Mouse (Mus musculus) heart, postnatal 0 days (tissue): ENCODE results near the gene Ccdc84. TPM values are rescaled to one million over a fixed set of nuclear protein-coding genes. Genes with fewer than 3 reads are reported as not detected.
"Not testable (repeated sequence)": the region's sequence is repeated elsewhere in the genome, so short reads cannot be mapped to it uniquely, and the experiment has no call there.

Source experiments
- ATAC-seq: fragments of 200-750 bp; cut with Nextera tagmentation; 2 replicates; pipeline ENCODE4 v1.8.0; 2017; ENCODE audit warnings: low read depth, moderate number of reproducible peaks, moderate library complexity; ENCODE audit not compliant: insufficient read depth
- DNase-seq: peaks from one replicate; pipeline ENCODE4 v3.0.0-alpha.2; 2016; ENCODE audit warnings: low spot score
- H3K27ac ChIP-seq: fragments of 300-500 bp; sonication (generic); 2 replicates; pipeline ENCODE4 v1.5.1; 2014; ENCODE audit warnings: low read depth, mild to moderate bottlenecking
- H3K27me3 ChIP-seq: fragments of 300-500 bp; sonication (generic); 2 replicates; pipeline ENCODE4 v1.6.1; 2014; ENCODE audit warnings: low read length, mixed read lengths; ENCODE audit not compliant: control insufficient read depth, insufficient read depth
- H3K36me3 ChIP-seq: fragments of 300-500 bp; sonication (generic); replicated peaks from 2 replicates; pipeline ENCODE4 v1.6.1; 2014; ENCODE audit warnings: low read length, mixed read lengths; ENCODE audit not compliant: control insufficient read depth, insufficient read depth
- H3K4me1 ChIP-seq: fragments of 300-500 bp; sonication (generic); 2 replicates; pipeline ENCODE4 v1.6.1; 2014; ENCODE audit warnings: antibody characterized with exemption; ENCODE audit not compliant: control insufficient read depth, insufficient read depth
- H3K4me2 ChIP-seq: fragments of 300-500 bp; sonication (generic); 2 replicates; pipeline ENCODE4 v1.6.1; 2014; ENCODE audit warnings: low read depth, mild to moderate bottlenecking, low read length, moderate library complexity
- H3K4me3 ChIP-seq: fragments of 300-500 bp; sonication (generic); 2 replicates; pipeline ENCODE4 v1.5.1; 2014; ENCODE audit warnings: low read depth, low read length
- H3K9ac ChIP-seq: fragments of 300-500 bp; sonication (generic); replicated peaks from 2 replicates; pipeline ENCODE4 v1.6.1; 2014; ENCODE audit warnings: low read depth, low read length, mixed read lengths
- H3K9me3 ChIP-seq: fragments of 300-500 bp; sonication (generic); replicated peaks from 2 replicates; pipeline ENCODE4 v1.6.1; 2016; ENCODE audit warnings: low read length; ENCODE audit not compliant: control insufficient read depth
- CTCF ChIP-seq: IDR thresholded peaks from 2 replicates; pipeline ENCODE4 v1.5.1; 2016; ENCODE audit warnings: antibody characterized with exemption, control low read depth, low read depth
- EP300 ChIP-seq: IDR thresholded peaks from 2 replicates; pipeline ENCODE4 v1.6.1; 2016; ENCODE audit warnings: antibody characterized with exemption, low read depth
- WGBS: fragments of 180-500 bp; shearing (Covaris S2); extraction: QIAGEN DNeasy Blood & Tissue Kit; methylation state at CpG from one replicate; pipeline ENCODE4 v1.1.7; 2014; 5-methylcytosine and 5-hydroxymethylcytosine counted together
- microRNA-seq: library from miRNA; unstranded; fragments of <30 nt; microRNA quantifications from one replicate; pipeline ENCODE4, GENCODE M21; 2016
- polyA plus RNA-seq: library from polyadenylated mRNA; unstranded; fragments of >200 nt; fragmentation: Nextera tagmentation; extraction: Ambion mirVana; gene quantifications from 2 replicates; pipeline ENCODE4 v1.2.1, GENCODE M21; 2015
- total RNA-seq: library from RNA; depleted of rRNA; stranded (reverse); fragments of >200 nt; gene quantifications from 2 replicates; pipeline ENCODE4 v1.2.3, GENCODE M21; 2014; ENCODE audit warnings: low replicate concordance; rRNA removed

The Ccdc84 gene
- total and polyA plus RNA-seq, 2 experiments from 2014 or later = 17.7 to 45.1 TPM

- H3K4me1 ChIP-seq = peaks cover 15% of the 10 kb centered on the region
- TF ChIP-seq EP300 (no peak), CTCF (no peak)
Measured at GRCm38 (mm10) chr9:44376141-44376540, 42.2 kb downstream of the Ccdc84 start.

GRCm38 (mm10) chr9:44373386-44373785, 45.0 kb downstream of the Ccdc84 start:
- TF ChIP-seq CTCF (no peak), EP300 (no peak)
- Histone ChIP-seq H3K4me1 (peaks cover 2% of the 10 kb centered on the region), H3K9ac (no peak overlapping the region), H3K4me3 (no peak overlapping the region), H3K4me2 (no peak overlapping the region), H3K36me3 (no peaks in the 10 kb centered on the region), H3K27me3 (no peaks in the 10 kb centered on the region), H3K9me3 (no peaks in the 10 kb centered on the region), H3K27ac (no peak overlapping the region)
- ATAC-seq (no peak), DNase-seq (no peak)

More at GRCm38 (mm10) chr9:44376141-44376540, 42.2 kb downstream of the Ccdc84 start:
- Histone ChIP-seq H3K36me3 (peaks cover 6% of the 10 kb centered on the region), H3K4me3 (no peak overlapping the region), H3K9me3 (no peaks in the 10 kb centered on the region), H3K27ac (no peak overlapping the region), H3K27me3 (no peaks in the 10 kb centered on the region), H3K4me2 (no peak overlapping the region), H3K9ac (no peak overlapping the region)
- WGBS = 77% methylated on average over 6 of the region's 6 CpGs
- ATAC-seq = no peak
- DNase-seq = no peak

GRCm38 (mm10) chr9:44364480-44364879, 53.9 kb downstream of the Ccdc84 start:
- H3K36me3 ChIP-seq = 0 out of 2 replicates have a peak, but pooled peaks cover 1% of the 10 kb centered on the region
- ATAC-seq = no peak
- no peaks in the 10 kb centered on the region for H3K9me3 ChIP-seq
- no peak overlapping the region for H3K4me2 ChIP-seq
- H3K27me3 ChIP-seq = no peaks in the 10 kb centered on the region
- no peaks in the 10 kb centered on the region for H3K4me1 ChIP-seq
- no peak overlapping the region for H3K9ac ChIP-seq
- DNase-seq = no peak
- WGBS = 58% methylated on average over 3 of the region's 3 CpGs
- no peak overlapping the region for H3K27ac ChIP-seq
- H3K4me3 ChIP-seq = no peak overlapping the region
- TF ChIP-seq EP300 = no peak
- TF ChIP-seq CTCF = peak; percentile 9; the same call in 1 of the 2 replicates

GRCm38 (mm10) chr9:44361931-44362330, 56.4 kb downstream of the Ccdc84 start:
- H3K4me1 ChIP-seq, H3K27me3 ChIP-seq, H3K9me3 ChIP-seq, ATAC-seq, DNase-seq, H3K9ac ChIP-seq: not testable (repeated sequence)
- 45% methylated on average over 4 of the region's 4 CpGs for WGBS
- H3K27ac ChIP-seq = peak overlapping the region; percentile 84
- peak overlapping the region; percentile 79 for H3K4me2 ChIP-seq
- peak overlapping the region; percentile 85 for H3K4me3 ChIP-seq
- peaks cover 21% of the 10 kb centered on the region for H3K36me3 ChIP-seq

GRCm38 (mm10) chr9:44361190-44361917, 57.0 kb downstream of the Ccdc84 start, which contains the start of gene Vps11:
Gene Vps11 (minus strand): TSS chr9:44361670.
- H3K9me3 ChIP-seq = no peaks in the 10 kb centered on the region
- under 1% methylated on average over 44 of the region's 44 CpGs for WGBS

More at GRCm38 (mm10) chr9:44361190-44361917, 57.0 kb downstream of the Ccdc84 start, which contains the start of gene Vps11:
- ATAC-seq = peak; percentile 95
- Histone ChIP-seq H3K9ac (peak within 1 kb of the TSS; percentile 73), H3K4me2 (peak within 1 kb of the TSS; percentile 79), H3K4me3 (peak within 1 kb of the TSS; percentile 85), H3K27ac (peak within 1 kb of the TSS; percentile 84), H3K27me3 (no peaks in the 10 kb centered on the region), H3K36me3 (peaks cover 27% of the 10 kb centered on the region), H3K4me1 (no peaks in the 10 kb centered on the region)
- peak; percentile 97 for DNase-seq
- TF ChIP-seq EP300 (peak; percentile 74; the same call in 1 of the 2 replicates), CTCF (peak; percentile 9; the same call in 1 of the 2 replicates)

Small RNA genes lying within 50 kb of the gene (microRNA-seq; reads per million reads assigned to microRNA genes)
- not detected for gene Mir7085

Other genes with a start within 250 kb of the Ccdc84 start
- gene Cbl, start 184.5 kb downstream of the Ccdc84 start, total RNA-seq = 17.6 and 18.6 TPM in 2 replicates
- gene Cbl, start 184.5 kb downstream of the Ccdc84 start, polyA plus RNA-seq = 4.3 and 5.2 TPM in 2 replicates
- not detected in 2 replicates for gene Ccdc153, start 177.9 kb downstream of the Ccdc84 start, total RNA-seq
- gene Ccdc153, start 177.9 kb downstream of the Ccdc84 start, polyA plus RNA-seq = 2.0 TPM in 1 of 2 replicates, not detected in the other
- gene Pdzd3, start 167.1 kb downstream of the Ccdc84 start, total RNA-seq = not detected in 2 replicates
- gene Pdzd3, start 167.1 kb downstream of the Ccdc84 start, polyA plus RNA-seq = 0.07 and 0.10 TPM in 2 replicates
- 10.4 and 15.4 TPM in 2 replicates for gene Nlrx1, start 150.0 kb downstream of the Ccdc84 start, total RNA-seq
- gene Nlrx1, start 150.0 kb downstream of the Ccdc84 start, polyA plus RNA-seq = 8.9 and 10.2 TPM in 2 replicates
- 1.7 and 2.1 TPM in 2 replicates for gene Abcg4, start 130.0 kb downstream of the Ccdc84 start, total RNA-seq
- 0.49 and 0.69 TPM in 2 replicates for gene Abcg4, start 130.0 kb downstream of the Ccdc84 start, polyA plus RNA-seq
- gene Hinfp, start 112.9 kb downstream of the Ccdc84 start, total RNA-seq = 14.8 and 26.3 TPM in 2 replicates
- gene Hinfp, start 112.9 kb downstream of the Ccdc84 start, polyA plus RNA-seq = 7.6 and 9.4 TPM in 2 replicates
- 14.5 and 16.8 TPM in 2 replicates for gene C2cd2l, start 98.3 kb downstream of the Ccdc84 start, total RNA-seq
- gene C2cd2l, start 98.3 kb downstream of the Ccdc84 start, polyA plus RNA-seq = 4.7 and 5.0 TPM in 2 replicates
- gene Dpagt1, start 92.5 kb downstream of the Ccdc84 start, total RNA-seq = 27.6 and 33.3 TPM in 2 replicates
- gene Dpagt1, start 92.5 kb downstream of the Ccdc84 start, polyA plus RNA-seq = 24.5 and 25.2 TPM in 2 replicates
- 285 and 447 TPM in 2 replicates for gene H2afx, start 83.9 kb downstream of the Ccdc84 start, total RNA-seq
- gene H2afx, start 83.9 kb downstream of the Ccdc84 start, polyA plus RNA-seq = 69.3 and 71.2 TPM in 2 replicates
- gene Hmbs, start 74.3 kb downstream of the Ccdc84 start, total RNA-seq = 61.5 and 96.3 TPM in 2 replicates
- 81.3 and 84.0 TPM in 2 replicates for gene Hmbs, start 74.3 kb downstream of the Ccdc84 start, polyA plus RNA-seq
- gene Vps11, start 56.9 kb downstream of the Ccdc84 start, total RNA-seq = 25.0 and 27.8 TPM in 2 replicates
- gene Vps11, start 56.9 kb downstream of the Ccdc84 start, polyA plus RNA-seq = 17.7 TPM in 2 replicates
- 35.5 and 37.8 TPM in 2 replicates for gene Hyou1, start 39.1 kb downstream of the Ccdc84 start, total RNA-seq
- 5.4 and 5.9 TPM in 2 replicates for gene Hyou1, start 39.1 kb downstream of the Ccdc84 start, polyA plus RNA-seq
- gene Slc37a4, start 21.7 kb downstream of the Ccdc84 start, total RNA-seq = 83.8 and 97.2 TPM in 2 replicates
- gene Slc37a4, start 21.7 kb downstream of the Ccdc84 start, polyA plus RNA-seq = 32.2 and 35.1 TPM in 2 replicates
- 302 and 464 TPM in 2 replicates for gene Rps25, start 11.4 kb downstream of the Ccdc84 start, total RNA-seq
- gene Rps25, start 11.4 kb downstream of the Ccdc84 start, polyA plus RNA-seq = 1,421 and 1,578 TPM in 2 replicates
- 30.8 and 58.4 TPM in 2 replicates for gene Trappc4, start 11.0 kb downstream of the Ccdc84 start, total RNA-seq
- gene Trappc4, start 11.0 kb downstream of the Ccdc84 start, polyA plus RNA-seq = 72.5 and 79.0 TPM in 2 replicates
- not detected in 2 replicates for gene Foxr1, start 22.6 kb upstream of the Ccdc84 start, total RNA-seq
- gene Foxr1, start 22.6 kb upstream of the Ccdc84 start, polyA plus RNA-seq = not detected in 2 replicates
- 18.0 TPM in 1 of 2 replicates, not detected in the other for gene Upk2, start 36.4 kb upstream of the Ccdc84 start, total RNA-seq
- not detected in 2 replicates for gene Upk2, start 36.4 kb upstream of the Ccdc84 start, polyA plus RNA-seq
- gene Bcl9l, start 64.3 kb upstream of the Ccdc84 start, total RNA-seq = 12.4 and 33.9 TPM in 2 replicates
- 4.4 and 5.2 TPM in 2 replicates for gene Bcl9l, start 64.3 kb upstream of the Ccdc84 start, polyA plus RNA-seq
- not detected in 2 replicates for gene Cxcr5, start 143.3 kb upstream of the Ccdc84 start, total RNA-seq
- gene Cxcr5, start 143.3 kb upstream of the Ccdc84 start, polyA plus RNA-seq = not detected in 2 replicates
- 30.9 and 33.9 TPM in 2 replicates for gene Ddx6, start 186.3 kb upstream of the Ccdc84 start, total RNA-seq
- gene Ddx6, start 186.3 kb upstream of the Ccdc84 start, polyA plus RNA-seq = 10.5 and 11.0 TPM in 2 replicates